In the genomic region with DNA sequence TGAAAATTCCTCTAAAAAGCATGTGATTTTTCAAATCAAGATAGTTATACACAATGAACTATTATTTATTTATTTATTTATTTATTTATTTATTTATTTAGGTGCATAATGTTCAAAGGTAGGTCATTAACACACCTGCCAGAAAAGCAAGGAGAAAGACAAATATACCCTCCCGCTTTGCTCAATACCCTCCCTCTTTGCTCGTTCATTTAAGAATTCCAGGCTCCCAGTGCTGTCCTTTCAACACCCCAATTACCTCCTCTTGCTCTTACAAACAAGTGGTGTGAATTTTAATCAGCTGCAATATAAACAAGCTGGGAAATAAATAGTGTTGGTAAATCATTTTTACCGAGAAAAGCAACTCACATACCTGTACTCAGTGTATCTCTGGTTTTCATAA, we compare ENCODE assay signal across 20 mouse cellular contexts.
DNase-seq lines count a peak whose midpoint lies in the region; ATAC-seq and TF ChIP-seq lines count a peak whose summit lies in the region.
"Had no signal": no experiment of that assay in that cellular context is flagged by ENCODE, and none has a peak within 500 bp of the region (broad histone marks: within the 10 kb centered on the region; RNA-seq: fewer than 3 reads in every experiment).

No protein-coding gene starts in this region.

- intact Hi-C loops in heart, postnatal 14 days (cut with DNase I), result no loop called here

- H3K9ac ChIP-seq in heart, embryonic 11.5 days (ENCODE audit: low read depth, low read length), result peak overlapping the region; percentile 43; the same call in 1 of the 2 replicates
- H3K9ac ChIP-seq in hindbrain, embryonic 14.5 days, result no peak overlapping the region
- no peak overlapping the region for H3K9ac ChIP-seq in hindbrain, embryonic 11.5 days (ENCODE audit: low read depth, low read length)
- H3K9ac ChIP-seq in midbrain, embryonic 13.5 days (replicated peaks), result no peak overlapping the region
- no peak overlapping the region for H3K9ac ChIP-seq in liver, embryonic 14.5 days (replicated peaks)
- H3K9ac ChIP-seq: embryonic facial prominence, embryonic 15.5 days; limb, embryonic 13.5 days had no signal

- no peak for DNase-seq in heart, postnatal 14 days
- DNase-seq in hindbrain, embryonic 14.5 days (ENCODE audit: low spot score), result no peak
- DNase-seq in hindbrain, embryonic 11.5 days (ENCODE audit: low spot score), result no peak
- no peak for DNase-seq in midbrain, embryonic 10.5 days (ENCODE audit: low spot score)
- no peak for DNase-seq in liver, embryonic 14.5 days (ENCODE audit: low read depth in 3 of 3, low spot score in 3 of 3)
- DNase-seq in spleen, postnatal 36 days (ENCODE audit: low spot score in 2 of 2), result no peak
- DNase-seq: cerebellum, adult 2 months; cerebellum, postnatal 36 days; gastrocnemius, postnatal 25 days; kidney, adult 18-20 months; lung, adult 2 months; right cerebral cortex, postnatal 14 days; spleen, adult 18-20 months; thymus, postnatal 36 days had no signal

- no peaks in the 10 kb centered on the region for H3K9me3 ChIP-seq in heart, embryonic 11.5 days (replicated peaks; ENCODE audit: control insufficient read depth, low read length)
- H3K9me3 ChIP-seq in hindbrain, embryonic 14.5 days (ENCODE audit: control insufficient read depth, low read length), result no peaks in the 10 kb centered on the region
- H3K9me3 ChIP-seq in hindbrain, embryonic 11.5 days (ENCODE audit: control insufficient read depth, low read length), result no peaks in the 10 kb centered on the region
- H3K9me3 ChIP-seq in midbrain, embryonic 13.5 days, result no peaks in the 10 kb centered on the region
- no peaks in the 10 kb centered on the region for H3K9me3 ChIP-seq in midbrain, embryonic 10.5 days (replicated peaks)
- no peaks in the 10 kb centered on the region for H3K9me3 ChIP-seq in liver, embryonic 14.5 days (ENCODE audit: control insufficient read depth, low read length)
- H3K9me3 ChIP-seq: embryonic facial prominence, embryonic 15.5 days; limb, embryonic 13.5 days; megakaryocyte, embryonic 14.5 days had no signal

- no peaks in the 10 kb centered on the region for H3K36me3 ChIP-seq in heart, embryonic 11.5 days (ENCODE audit: control insufficient read depth, insufficient read depth, low read length)
- H3K36me3 ChIP-seq in hindbrain, embryonic 14.5 days (replicated peaks; ENCODE audit: control insufficient read depth, insufficient read depth), result no peaks in the 10 kb centered on the region
- no peaks in the 10 kb centered on the region for H3K36me3 ChIP-seq in hindbrain, embryonic 11.5 days (ENCODE audit: control insufficient read depth, insufficient read depth, low read length)
- no peaks in the 10 kb centered on the region for H3K36me3 ChIP-seq in midbrain, embryonic 13.5 days
- H3K36me3 ChIP-seq in midbrain, embryonic 10.5 days, result no peaks in the 10 kb centered on the region
- no peaks in the 10 kb centered on the region for H3K36me3 ChIP-seq in liver, embryonic 14.5 days (replicated peaks; ENCODE audit: control insufficient read depth, insufficient read depth, low read depth)
- H3K36me3 ChIP-seq: embryonic facial prominence, embryonic 15.5 days; limb, embryonic 13.5 days had no signal

- no peak for TF ChIP-seq CTCF in liver, embryonic 14.5 days (IDR thresholded peaks at IDR 0.05; ENCODE audit: low read depth)

- H3K27me3 ChIP-seq in heart, embryonic 11.5 days (ENCODE audit: control insufficient read depth, insufficient read depth, low read length), result no peaks in the 10 kb centered on the region
- no peaks in the 10 kb centered on the region for H3K27me3 ChIP-seq in hindbrain, embryonic 14.5 days (ENCODE audit: control insufficient read depth, insufficient read depth, low read length)
- no peaks in the 10 kb centered on the region for H3K27me3 ChIP-seq in hindbrain, embryonic 11.5 days (ENCODE audit: control insufficient read depth, insufficient read depth, low read length)
- no peaks in the 10 kb centered on the region for H3K27me3 ChIP-seq in midbrain, embryonic 13.5 days
- no peaks in the 10 kb centered on the region for H3K27me3 ChIP-seq in midbrain, embryonic 10.5 days (ENCODE audit: low read depth, poor library complexity, severe bottlenecking)
- H3K27me3 ChIP-seq in liver, embryonic 14.5 days (ENCODE audit: control insufficient read depth, insufficient read depth, low read length), result no peaks in the 10 kb centered on the region
- H3K27me3 ChIP-seq: embryonic facial prominence, embryonic 15.5 days; limb, embryonic 13.5 days; megakaryocyte, embryonic 14.5 days had no signal

- H3K4me2 ChIP-seq in heart, embryonic 11.5 days, result peak overlapping the region; percentile 51
- H3K4me2 ChIP-seq in hindbrain, embryonic 14.5 days (replicated peaks), result peak overlapping the region; percentile 28; the same call in 1 of the 2 replicates
- H3K4me2 ChIP-seq in hindbrain, embryonic 11.5 days (replicated peaks; ENCODE audit: low read depth, low read length), result no peak overlapping the region
- H3K4me2 ChIP-seq in midbrain, embryonic 13.5 days (replicated peaks), result no peak overlapping the region
- H3K4me2 ChIP-seq in liver, embryonic 14.5 days (ENCODE audit: low read depth), result peak overlapping the region; percentile 12; the same call in 1 of the 2 replicates
- H3K4me2 ChIP-seq: embryonic facial prominence, embryonic 15.5 days; limb, embryonic 13.5 days had no signal

- no peak for TF ChIP-seq EP300 in liver, embryonic 14.5 days (IDR thresholded peaks at IDR 0.05; ENCODE audit: low read depth)

- H3K4me3 ChIP-seq in heart, embryonic 11.5 days (ENCODE audit: low read depth, low read length), result no peak overlapping the region
- H3K4me3 ChIP-seq in hindbrain, embryonic 14.5 days (replicated peaks; ENCODE audit: low read length), result no peak overlapping the region
- H3K4me3 ChIP-seq in hindbrain, embryonic 11.5 days (ENCODE audit: low read depth, low read length), result no peak overlapping the region
- H3K4me3 ChIP-seq in midbrain, embryonic 13.5 days (replicated peaks), result no peak overlapping the region
- H3K4me3 ChIP-seq in midbrain, embryonic 10.5 days, result no peak overlapping the region
- no peak overlapping the region for H3K4me3 ChIP-seq in liver, embryonic 14.5 days (ENCODE audit: insufficient read depth in 1 of 2, low read depth in 2 of 2, low read length in 2 of 2)
- H3K4me3 ChIP-seq: embryonic facial prominence, embryonic 15.5 days; limb, embryonic 13.5 days; megakaryocyte, embryonic 14.5 days had no signal

- 15% methylated on average over 3 of the region's 3 CpGs for WGBS in heart, embryonic 11.5 days (ENCODE audit: insufficient replicate concordance)
- 51% methylated on average over 3 of the region's 3 CpGs for WGBS in hindbrain, embryonic 14.5 days
- 58% methylated on average over 3 of the region's 3 CpGs for WGBS in hindbrain, embryonic 11.5 days
- WGBS in midbrain, embryonic 13.5 days, result 58% methylated on average over 3 of the region's 3 CpGs
- 72% methylated on average over 3 of the region's 3 CpGs for WGBS in midbrain, embryonic 10.5 days
- 45% methylated on average over 3 of the region's 3 CpGs for WGBS in liver, embryonic 14.5 days (ENCODE audit: insufficient replicate concordance)

- H3K27ac ChIP-seq in heart, embryonic 11.5 days (ENCODE audit: low read depth, low read length), result no peak overlapping the region
- peak overlapping the region; percentile 38; the same call in 1 of the 2 replicates for H3K27ac ChIP-seq in hindbrain, embryonic 14.5 days
- no peak overlapping the region for H3K27ac ChIP-seq in hindbrain, embryonic 11.5 days (ENCODE audit: low read depth, low read length)
- H3K27ac ChIP-seq in midbrain, embryonic 13.5 days, result no peak overlapping the region
- H3K27ac ChIP-seq in midbrain, embryonic 10.5 days (replicated peaks), result no peak overlapping the region
- no peak overlapping the region for H3K27ac ChIP-seq in liver, embryonic 14.5 days
- H3K27ac ChIP-seq: embryonic facial prominence, embryonic 15.5 days; kidney, postnatal 0 days; limb, embryonic 13.5 days had no signal

- no peaks in the 10 kb centered on the region for H3K4me1 ChIP-seq in heart, embryonic 11.5 days (ENCODE audit: control insufficient read depth, insufficient read depth, low read length)
- 0 out of 2 replicates have a peak, but pooled peaks cover 5% of the 10 kb centered on the region for H3K4me1 ChIP-seq in hindbrain, embryonic 14.5 days (replicated peaks; ENCODE audit: control insufficient read depth, insufficient read depth, low read length)
- H3K4me1 ChIP-seq in hindbrain, embryonic 11.5 days (replicated peaks; ENCODE audit: control insufficient read depth, insufficient read depth, low read length), result no peaks in the 10 kb centered on the region
- H3K4me1 ChIP-seq in midbrain, embryonic 13.5 days (replicated peaks), result no peaks in the 10 kb centered on the region
- H3K4me1 ChIP-seq in midbrain, embryonic 10.5 days, result no peaks in the 10 kb centered on the region
- H3K4me1 ChIP-seq in liver, embryonic 14.5 days (replicated peaks; ENCODE audit: control insufficient read depth in 2 of 2, insufficient read depth in 2 of 2, low read length in 1 of 2), result 0 out of 4 replicates have a peak, but pooled peaks cover 0 to 2% of the 10 kb centered on the region in 2 experiments
- H3K4me1 ChIP-seq: embryonic facial prominence, embryonic 15.5 days; limb, embryonic 13.5 days; megakaryocyte, embryonic 14.5 days had no signal

- ATAC-seq in heart, embryonic 11.5 days (replicated peaks; ENCODE audit: insufficient number of reproducible peaks, low FRiP score, low TSS enrichment), result peak; percentile 26; the same call in 1 of the 2 replicates
- peak; percentile 60; the same call in 1 of the 2 replicates for ATAC-seq in hindbrain, embryonic 14.5 days (ENCODE audit: low FRiP score)
- no peak for ATAC-seq in hindbrain, embryonic 11.5 days (ENCODE audit: low FRiP score)
- 0 out of 2 replicates have a peak, but pooled peaks have one; percentile 24 for ATAC-seq in midbrain, embryonic 13.5 days
- ATAC-seq in liver, embryonic 14.5 days (ENCODE audit: insufficient read depth), result no peak

Comparison
In these comparisons a context has a peak if more than half of its experiments do, and no peak if none do; other contexts are left out.
1. ATAC-seq: peak in heart, embryonic 11.5 days (single experiment), hindbrain, embryonic 14.5 days (single experiment) and midbrain, embryonic 13.5 days (single experiment); none in hindbrain, embryonic 11.5 days (single experiment) and liver, embryonic 14.5 days (single experiment).
2. H3K4me2 ChIP-seq: peak in heart, embryonic 11.5 days (single experiment), hindbrain, embryonic 14.5 days (single experiment) and liver, embryonic 14.5 days (single experiment); none in hindbrain, embryonic 11.5 days (single experiment) and midbrain, embryonic 13.5 days (single experiment).